Mouse (Mus musculus) intestine, embryonic 14.5 days (tissue): ENCODE measurements at regions not wholly inside any gene's neighbourhood (a gene's known extent, or its start where the extent isn't known, plus 50 kb on each side); places are given as distances from the start of the nearest gene placed in this dataset.
"Not testable (repeated sequence)": the region's sequence is repeated elsewhere in the genome, so short reads cannot be mapped to it uniquely, and the experiment has no call there.

ENCODE experiments used
- ATAC-seq: fragments of 200-750 bp; cut with Nextera tagmentation; replicated peaks from 2 replicates; pipeline ENCODE4 v1.8.0; 2017; ENCODE audit warnings: low read depth, moderate number of reproducible peaks, moderate TSS enrichment, moderate library complexity; ENCODE audit not compliant: low FRiP score, low TSS enrichment
- DNase-seq: peaks from one replicate; pipeline ENCODE4 v3.0.0-alpha.2; 2018; ENCODE audit warnings: low spot score
- H3K27ac ChIP-seq: fragments of 300-500 bp; sonication (generic); 2 replicates; pipeline ENCODE4 v1.5.1; 2014; ENCODE audit warnings: low read depth, mild to moderate bottlenecking, control low read depth
- H3K27me3 ChIP-seq: fragments of 300-500 bp; sonication (generic); replicated peaks from 2 replicates; pipeline ENCODE4 v1.6.1; 2014; ENCODE audit warnings: low read length, control low read depth; ENCODE audit not compliant: control insufficient read depth, insufficient read depth
- H3K36me3 ChIP-seq: fragments of 300-500 bp; sonication (generic); 2 replicates; pipeline ENCODE4 v1.6.1; 2014; ENCODE audit warnings: low read length, control low read depth; ENCODE audit not compliant: control insufficient read depth, insufficient read depth
- H3K4me1 ChIP-seq: fragments of 300-500 bp; sonication (generic); replicated peaks from 2 replicates; pipeline ENCODE4 v1.6.1; 2014; ENCODE audit warnings: low read length, control low read depth, mixed read lengths; ENCODE audit not compliant: control insufficient read depth, insufficient read depth
- H3K4me2 ChIP-seq: fragments of 300-500 bp; sonication (generic); 2 replicates; pipeline ENCODE4 v1.6.1; 2014; ENCODE audit warnings: low read length
- H3K4me3 ChIP-seq: fragments of 300-500 bp; sonication (generic); 2 replicates; pipeline ENCODE4 v1.5.1; 2014; ENCODE audit warnings: low read depth, low read length, control low read depth, mixed read lengths
- H3K9ac ChIP-seq: fragments of 300-500 bp; sonication (generic); 2 replicates; pipeline ENCODE4 v1.6.1; 2014; ENCODE audit warnings: mild to moderate bottlenecking, low read length
- H3K9me3 ChIP-seq: fragments of 300-500 bp; sonication (generic); 2 replicates; pipeline ENCODE4 v1.6.1; 2016; ENCODE audit warnings: low read length, control low read depth; ENCODE audit not compliant: control insufficient read depth
- WGBS: fragments of 180-500 bp; shearing (Covaris S2); extraction: QIAGEN DNeasy Blood & Tissue Kit; methylation state at CpG from one replicate; pipeline ENCODE4 v1.1.7; 2014; 5-methylcytosine and 5-hydroxymethylcytosine counted together

DNA sequence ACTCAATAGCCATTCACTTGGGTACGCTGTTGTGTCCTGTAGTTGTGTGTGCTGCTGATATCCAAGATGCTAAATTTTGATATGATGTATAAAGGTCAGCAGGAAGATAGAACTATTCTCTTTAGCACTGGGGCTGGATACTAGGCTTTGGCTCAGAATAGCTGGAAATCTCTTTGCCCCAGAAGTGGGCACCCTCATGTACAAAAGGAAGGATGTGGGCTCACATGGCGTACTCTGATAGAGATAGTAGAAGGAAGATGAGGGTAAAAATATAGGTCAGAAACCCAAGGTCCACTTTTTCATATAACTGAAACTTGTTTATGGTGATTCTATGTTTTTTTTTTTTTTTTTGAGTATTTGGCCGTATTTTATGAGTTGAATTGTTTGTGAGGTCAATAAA is 1001.0 kb downstream of the Car8 start:
- Histone ChIP-seq H3K4me1 (no peaks in the 10 kb centered on the region), H3K9ac (no peak overlapping the region), H3K27me3 (no peaks in the 10 kb centered on the region), H3K4me2 (no peak overlapping the region), H3K4me3 (no peak overlapping the region), H3K27ac (no peak overlapping the region), H3K9me3 (peaks cover 5% of the 10 kb centered on the region), H3K36me3 (no peaks in the 10 kb centered on the region)
- DNase-seq (no peak), ATAC-seq (no peak)
- 79% methylated on average over 3 of the region's 3 CpGs for WGBS

DNA sequence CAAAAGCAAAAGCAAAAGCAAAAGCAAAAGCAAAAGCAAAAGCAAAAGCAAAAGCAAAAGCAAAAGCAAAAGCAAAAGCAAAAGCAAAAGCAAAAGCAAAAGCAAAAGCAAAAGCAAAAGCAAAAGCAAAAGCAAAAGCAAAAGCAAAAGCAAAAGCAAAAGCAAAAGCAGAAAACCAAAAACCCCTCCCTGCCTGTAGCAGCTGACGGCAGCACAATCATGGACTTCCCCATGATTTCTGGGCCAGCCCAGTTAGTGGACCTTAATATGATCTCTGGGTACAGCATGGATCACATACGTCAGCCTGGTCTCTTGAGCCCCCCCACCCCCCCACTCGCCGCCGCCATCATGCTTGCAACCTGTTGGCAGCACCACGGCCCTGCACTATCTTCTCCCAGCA is 1004.3 kb downstream of the Car8 start:
- 97% methylated on average over 6 of the region's 6 CpGs for WGBS
- not testable (repeated sequence) for DNase-seq

DNA sequence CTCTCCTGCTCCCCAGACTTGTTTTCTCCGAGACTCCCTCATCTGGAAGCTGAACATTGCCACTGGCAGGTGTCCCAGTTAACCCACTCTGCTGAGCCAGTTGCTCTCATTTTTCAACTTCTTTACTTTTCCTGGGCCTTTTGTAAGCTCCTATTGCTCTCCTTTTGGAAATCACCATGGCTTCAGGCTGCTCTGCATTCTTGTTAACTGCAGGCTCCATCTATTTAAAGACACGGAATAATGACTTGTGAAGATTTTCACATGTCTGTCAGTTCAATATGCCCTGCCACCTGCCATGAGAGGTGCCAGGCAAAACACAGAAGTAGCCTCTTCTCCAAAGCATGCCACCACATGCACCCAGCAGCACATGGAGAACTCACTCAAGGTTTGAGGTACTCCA is 1009.9 kb downstream of the Car8 start:
- 69% methylated on average over 2 of the region's 2 CpGs for WGBS

More for the DNA sequence above, 1004.3 kb downstream of the Car8 start:
- not testable (repeated sequence) for ATAC-seq, H3K27ac ChIP-seq, H3K27me3 ChIP-seq, H3K4me2 ChIP-seq, H3K9me3 ChIP-seq, H3K4me3 ChIP-seq, H3K9ac ChIP-seq, H3K36me3 ChIP-seq, H3K4me1 ChIP-seq

DNA sequence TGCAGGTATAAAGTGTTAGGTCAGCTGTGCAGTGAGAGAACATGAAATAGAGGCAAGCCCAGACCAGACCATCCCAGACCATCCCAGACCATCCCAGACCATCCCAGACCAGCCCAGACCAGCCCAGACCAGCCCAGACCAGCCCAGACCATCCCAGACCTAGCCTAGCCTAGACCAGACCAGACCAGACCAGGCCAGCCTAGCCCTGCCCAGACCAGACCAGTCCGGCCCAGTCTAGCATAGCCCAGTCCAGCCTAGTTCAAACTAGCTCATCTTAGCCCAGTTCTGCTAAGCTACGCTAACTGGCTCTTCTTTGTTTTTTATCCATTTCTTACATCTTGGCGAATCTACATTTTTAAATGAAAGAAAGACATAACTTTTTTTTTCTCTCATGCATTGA is 1015.9 kb downstream of the Car8 start:
- Histone ChIP-seq H3K4me1 (no peaks in the 10 kb centered on the region), H3K4me3 (no peak overlapping the region), H3K9ac (no peak overlapping the region), H3K36me3 (no peaks in the 10 kb centered on the region), H3K27ac (no peak overlapping the region), H3K4me2 (no peak overlapping the region), H3K27me3 (no peaks in the 10 kb centered on the region), H3K9me3 (no peaks in the 10 kb centered on the region)
- 95% methylated on average over 3 of the region's 3 CpGs for WGBS
- DNase-seq (no peak), ATAC-seq (peak; percentile 58; the same call in 1 of the 2 replicates)

More for the DNA sequence above, 1009.9 kb downstream of the Car8 start:
- ATAC-seq (no peak), DNase-seq (no peak)
- Histone ChIP-seq H3K4me1 (no peaks in the 10 kb centered on the region), H3K27ac (no peak overlapping the region), H3K9me3 (no peaks in the 10 kb centered on the region), H3K9ac (no peak overlapping the region), H3K4me2 (no peak overlapping the region), H3K36me3 (no peaks in the 10 kb centered on the region), H3K27me3 (no peaks in the 10 kb centered on the region), H3K4me3 (no peak overlapping the region)

DNA sequence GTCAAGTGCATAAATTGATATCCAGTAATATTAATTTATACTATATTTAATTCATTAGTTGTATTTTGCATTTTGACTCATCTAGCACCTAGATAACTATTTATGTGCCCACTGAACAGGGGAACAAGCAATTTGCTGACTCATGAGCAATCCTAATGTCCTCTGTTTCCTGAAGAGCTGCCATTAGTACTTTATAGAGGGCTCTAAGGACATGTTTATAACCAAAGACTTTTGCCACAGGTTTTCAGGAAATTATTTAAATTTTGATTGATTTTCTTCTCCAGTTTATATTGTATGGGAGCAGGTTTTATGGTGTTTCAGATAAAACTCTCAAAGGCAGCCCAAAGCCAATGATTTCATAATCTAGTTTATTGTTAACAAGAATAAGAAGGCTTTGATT is 1018.4 kb downstream of the Car8 start:
- peak; percentile 71; the same call in 1 of the 2 replicates for ATAC-seq

DNA sequence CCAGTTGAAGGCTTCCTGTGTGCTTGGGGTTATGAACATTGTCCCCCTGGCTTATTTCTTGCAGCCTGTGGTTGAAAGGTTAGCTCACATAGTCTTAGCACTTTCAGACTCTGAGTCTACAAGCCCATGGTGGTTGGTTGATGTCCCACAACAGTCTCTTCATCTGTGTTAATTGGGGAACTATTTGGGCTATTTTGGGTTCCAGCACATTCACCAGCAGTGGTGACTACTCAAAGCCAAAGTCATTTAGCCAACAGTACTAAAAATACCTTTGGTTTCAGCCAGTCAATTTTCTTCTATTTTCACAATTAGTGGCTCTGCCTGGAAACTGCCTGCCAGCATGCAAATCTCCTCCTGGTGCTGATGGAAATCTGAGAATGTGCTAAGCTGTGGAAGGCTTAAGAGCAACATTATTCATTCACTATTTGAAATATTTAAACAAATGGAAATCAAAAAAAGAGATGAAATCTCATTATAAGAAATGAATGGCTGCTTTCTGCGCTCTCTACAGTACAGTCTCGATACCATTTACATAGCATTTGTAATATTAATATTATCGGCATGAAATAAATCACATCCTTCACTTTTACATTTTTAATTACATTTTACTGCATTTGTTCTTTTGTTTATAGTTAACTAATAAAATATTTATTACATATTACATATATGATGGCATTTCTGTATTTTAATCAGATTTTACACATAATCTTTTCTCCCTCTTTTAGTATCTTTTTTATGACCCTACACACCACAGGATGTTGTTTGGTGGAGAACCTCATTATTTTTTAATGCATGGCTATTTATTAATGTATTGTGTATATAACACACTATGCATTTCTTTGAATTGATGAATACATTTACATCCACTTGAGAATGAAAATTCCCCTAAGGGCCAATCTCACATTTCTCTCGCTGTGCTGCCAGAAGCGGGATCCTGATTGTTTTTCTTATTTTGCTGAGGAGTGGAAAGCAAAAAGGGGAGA is 1023.5 kb downstream of the Car8 start:
- H3K4me1 ChIP-seq, result no peaks in the 10 kb centered on the region
- ATAC-seq (no peak), DNase-seq (no peak)
- H3K9ac ChIP-seq, result no peak overlapping the region
- no peak overlapping the region for H3K27ac ChIP-seq
- H3K4me2 ChIP-seq, result no peak overlapping the region
- no peaks in the 10 kb centered on the region for H3K36me3 ChIP-seq
- H3K4me3 ChIP-seq, result no peak overlapping the region
- H3K9me3 ChIP-seq, result no peaks in the 10 kb centered on the region
- 88% methylated on average over 5 of the region's 5 CpGs for WGBS
- H3K27me3 ChIP-seq, result no peaks in the 10 kb centered on the region

More for the DNA sequence above, 1018.4 kb downstream of the Car8 start:
- Histone ChIP-seq H3K4me1 (no peaks in the 10 kb centered on the region), H3K9me3 (no peaks in the 10 kb centered on the region), H3K4me2 (no peak overlapping the region), H3K9ac (no peak overlapping the region), H3K27ac (no peak overlapping the region), H3K27me3 (no peaks in the 10 kb centered on the region), H3K4me3 (no peak overlapping the region), H3K36me3 (no peaks in the 10 kb centered on the region)
- no peak for DNase-seq

DNA sequence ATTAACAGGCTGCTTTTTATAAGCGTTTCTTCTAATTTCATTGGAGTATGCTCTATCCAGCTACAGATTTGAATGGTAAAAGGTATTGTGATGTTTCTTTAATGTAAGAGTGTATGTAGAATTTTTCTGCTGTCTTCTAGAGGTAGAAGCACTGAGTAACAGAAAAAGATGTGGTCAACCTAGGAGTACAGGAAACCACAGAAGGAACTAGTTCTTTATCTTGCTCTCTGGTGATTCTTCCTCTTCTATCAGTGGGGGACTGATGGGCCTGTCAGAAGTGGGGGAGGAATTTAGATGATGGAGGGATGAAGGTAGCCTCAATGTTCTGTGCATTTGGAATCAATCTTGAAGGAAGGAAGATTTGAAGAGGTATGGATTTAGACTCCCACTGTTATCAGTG is 1031.9 kb downstream of the Car8 start:
- ATAC-seq (no peak), DNase-seq (no peak)
- Histone ChIP-seq H3K4me2 (no peak overlapping the region), H3K36me3 (no peaks in the 10 kb centered on the region), H3K4me3 (no peak overlapping the region), H3K4me1 (no peaks in the 10 kb centered on the region), H3K9me3 (no peaks in the 10 kb centered on the region), H3K27me3 (no peaks in the 10 kb centered on the region), H3K9ac (no peak overlapping the region), H3K27ac (no peak overlapping the region)
- WGBS, result 94% methylated on average over 1 of the region's 1 CpGs

DNA sequence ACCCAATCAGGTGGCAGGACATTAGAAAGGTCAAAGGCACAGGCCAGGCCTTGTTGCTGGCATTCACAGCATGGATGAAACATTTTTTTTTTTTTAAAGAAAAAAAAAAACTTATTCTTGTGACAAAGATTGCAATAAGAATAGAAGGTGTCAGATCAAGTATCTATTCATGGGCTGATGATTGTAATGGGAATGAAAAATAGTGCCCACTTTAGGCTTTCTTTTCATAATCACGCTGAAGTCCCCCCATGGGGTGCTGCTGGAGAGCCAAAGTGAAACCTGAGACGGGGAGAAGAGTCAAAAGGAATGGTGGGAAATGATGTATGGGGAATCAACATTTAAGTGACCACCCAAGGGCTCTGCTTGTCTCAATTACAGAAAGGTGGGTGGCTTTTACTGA is 1037.0 kb downstream of the Car8 start:
- Histone ChIP-seq H3K4me2 (no peak overlapping the region), H3K9ac (no peak overlapping the region), H3K36me3 (no peaks in the 10 kb centered on the region), H3K27ac (no peak overlapping the region), H3K9me3 (no peaks in the 10 kb centered on the region), H3K4me3 (no peak overlapping the region), H3K4me1 (no peaks in the 10 kb centered on the region), H3K27me3 (no peaks in the 10 kb centered on the region)
- ATAC-seq, result no peak
- no peak for DNase-seq
- WGBS, result 46% methylated on average over 2 of the region's 2 CpGs

DNA sequence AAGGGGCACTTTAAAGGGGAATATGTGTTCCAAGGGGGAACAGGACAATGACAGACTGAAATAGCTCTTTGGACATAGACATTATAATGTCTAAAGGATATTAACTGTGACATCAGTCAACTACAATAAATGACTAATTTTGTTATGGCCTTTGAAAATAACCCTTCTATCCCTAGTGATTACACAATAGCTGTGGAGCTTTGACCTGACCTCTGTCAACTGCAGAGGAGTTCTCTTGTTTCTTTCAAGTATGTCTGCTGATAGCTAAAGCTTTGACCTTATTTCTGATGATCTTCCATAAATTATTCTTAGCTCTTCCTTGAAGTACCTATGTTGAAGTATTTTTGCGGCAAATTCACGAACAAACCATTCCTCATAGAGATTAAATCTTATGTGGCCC is 1038.9 kb downstream of the Car8 start:
- DNase-seq (no peak), ATAC-seq (no peak)
- Histone ChIP-seq H3K4me1 (no peaks in the 10 kb centered on the region), H3K9me3 (no peaks in the 10 kb centered on the region), H3K36me3 (no peaks in the 10 kb centered on the region), H3K4me2 (no peak overlapping the region), H3K27ac (no peak overlapping the region), H3K4me3 (no peak overlapping the region), H3K9ac (no peak overlapping the region), H3K27me3 (no peaks in the 10 kb centered on the region)
- WGBS, result 80% methylated on average over 2 of the region's 2 CpGs
